Mouse (Mus musculus): ENCODE results near the gene Sbf1. TPM values are rescaled to one million over a fixed set of nuclear protein-coding genes. Genes with fewer than 3 reads are reported as not detected.

Sbf1 gene
- polyA plus RNA-seq (2017; shearing (Covaris generic)): 191 TPM

GRCm38 (mm10) chr15:89315190-89315731 lies at the start of gene Sbf1:
Gene Sbf1 (minus strand): TSS chr15:89315311.

GRCm38 (mm10) chr15:89355241-89356187 lies 40.4 kb upstream of the Sbf1 start, which contains the start of the genes Lmf2 and Ncaph2:
Gene Lmf2 (minus strand): TSS chr15:89355659.
Gene Ncaph2 (plus strand): TSS chr15:89355719.

GRCm38 (mm10) chr15:89334271-89334670 lies 19.2 kb upstream of the Sbf1 start, which contains the start of gene Miox:
Gene Miox (plus strand): TSS chr15:89334398.

GRCm38 (mm10) chr15:89322670-89323522 lies 7.8 kb upstream of the Sbf1 start, which contains the start of gene Adm2:
Gene Adm2 (plus strand): TSS chr15:89322720.

Other genes with a start within 250 kb of the Sbf1 start
- 58.6 TPM for gene Trabd, start 240.2 kb downstream of the Sbf1 start, polyA plus RNA-seq (2017; shearing (Covaris generic))
- gene Selenoo, start 226.2 kb downstream of the Sbf1 start, polyA plus RNA-seq (2017; shearing (Covaris generic)): 31.4 TPM
- gene Tubgcp6, start 192.2 kb downstream of the Sbf1 start, polyA plus RNA-seq (2017; shearing (Covaris generic)): 21.5 TPM
- 33.3 TPM for gene Hdac10, start 186.6 kb downstream of the Sbf1 start, polyA plus RNA-seq (2017; shearing (Covaris generic))
- 1.6 TPM for gene Mapk12, start 174.6 kb downstream of the Sbf1 start, polyA plus RNA-seq (2017; shearing (Covaris generic))
- 40.2 TPM for gene Mapk11, start 165.7 kb downstream of the Sbf1 start, polyA plus RNA-seq (2017; shearing (Covaris generic))
- 0.30 TPM for gene Plxnb2, start 134.5 kb downstream of the Sbf1 start, polyA plus RNA-seq (2017; shearing (Covaris generic))
- 47.8 TPM for gene Dennd6b, start 118.8 kb downstream of the Sbf1 start, polyA plus RNA-seq (2017; shearing (Covaris generic))
- 14.5 TPM for gene Ppp6r2, start 103.8 kb downstream of the Sbf1 start, polyA plus RNA-seq (2017; shearing (Covaris generic))
- not detected for gene Adm2, start 7.4 kb upstream of the Sbf1 start, polyA plus RNA-seq (2017; shearing (Covaris generic))
- gene Miox, start 19.1 kb upstream of the Sbf1 start, polyA plus RNA-seq (2017; shearing (Covaris generic)): not detected
- 57.9 TPM for gene Lmf2, start 40.3 kb upstream of the Sbf1 start, polyA plus RNA-seq (2017; shearing (Covaris generic))
- 142 TPM for gene Ncaph2, start 40.4 kb upstream of the Sbf1 start, polyA plus RNA-seq (2017; shearing (Covaris generic))
- gene Sco2, start 58.5 kb upstream of the Sbf1 start, polyA plus RNA-seq (2017; shearing (Covaris generic)): 4.6 TPM
- gene Tymp, start 61.7 kb upstream of the Sbf1 start, polyA plus RNA-seq (2017; shearing (Covaris generic)): 1.0 TPM
- not detected for gene Odf3b, start 64.0 kb upstream of the Sbf1 start, polyA plus RNA-seq (2017; shearing (Covaris generic))
- not detected for gene Klhdc7b, start 69.6 kb upstream of the Sbf1 start, polyA plus RNA-seq (2017; shearing (Covaris generic))
- not detected for gene Syce3, start 95.2 kb upstream of the Sbf1 start, polyA plus RNA-seq (2017; shearing (Covaris generic))
- not detected for gene Cpt1b, start 110.6 kb upstream of the Sbf1 start, polyA plus RNA-seq (2017; shearing (Covaris generic))
- gene C730034F03Rik, start 114.3 kb upstream of the Sbf1 start, polyA plus RNA-seq (2017; shearing (Covaris generic)): 11.5 TPM
- gene Gm44502, start 114.4 kb upstream of the Sbf1 start, polyA plus RNA-seq (2017; shearing (Covaris generic)): 0.42 TPM
- 145 TPM for gene Chkb, start 114.6 kb upstream of the Sbf1 start, polyA plus RNA-seq (2017; shearing (Covaris generic))
- gene Mapk8ip2, start 138.6 kb upstream of the Sbf1 start, polyA plus RNA-seq (2017; shearing (Covaris generic)): not detected
- 20.8 TPM for gene Arsa, start 162.1 kb upstream of the Sbf1 start, polyA plus RNA-seq (2017; shearing (Covaris generic))
- not detected for gene Shank3, start 184.3 kb upstream of the Sbf1 start, polyA plus RNA-seq (2017; shearing (Covaris generic))